Mouse (Mus musculus) embryonic facial prominence, embryonic 11.5 days (tissue): ENCODE measurements around the gene Iqcn. TPM values are rescaled to one million over a fixed set of nuclear protein-coding genes. Genes with fewer than 3 reads are reported as not detected.
A peak's percentile ranks its signal among the peaks of the same experiment; 100 is the strongest.

Experiments used
- ATAC-seq: fragments of 200-750 bp; cut with Nextera tagmentation; replicated peaks from 2 replicates; pipeline ENCODE4 v1.8.0; 2017; ENCODE audit warnings: low read depth; ENCODE audit not compliant: insufficient number of reproducible peaks, low FRiP score, low TSS enrichment
- DNase-seq: peaks from one replicate; pipeline ENCODE4 v3.0.0-alpha.2; 2015; ENCODE audit warnings: low spot score
- H3K27ac ChIP-seq: fragments of 300-500 bp; sonication (generic); replicated peaks from 2 replicates; pipeline ENCODE4 v1.5.1; 2014; ENCODE audit warnings: mild to moderate bottlenecking, low read depth, low read length, control low read depth
- H3K27me3 ChIP-seq: fragments of 300-500 bp; sonication (generic); 2 replicates; pipeline ENCODE4 v1.6.1; 2014; ENCODE audit warnings: mild to moderate bottlenecking, low read length, moderate library complexity, mixed read lengths; ENCODE audit not compliant: control insufficient read depth, insufficient read depth
- H3K36me3 ChIP-seq: fragments of 300-500 bp; sonication (generic); replicated peaks from 2 replicates; pipeline ENCODE4 v1.6.1; 2014; ENCODE audit warnings: low read depth, mild to moderate bottlenecking, low read length, moderate library complexity, mixed read lengths; ENCODE audit not compliant: control insufficient read depth, insufficient read depth
- H3K4me1 ChIP-seq: fragments of 300-500 bp; sonication (generic); 2 replicates; pipeline ENCODE4 v1.6.1; 2014; ENCODE audit warnings: low read length, mixed read lengths; ENCODE audit not compliant: control insufficient read depth, insufficient read depth
- H3K4me2 ChIP-seq: fragments of 300-500 bp; sonication (generic); 2 replicates; pipeline ENCODE4 v1.6.1; 2014; ENCODE audit warnings: low read depth, mild to moderate bottlenecking, control low read depth, low read length, moderate library complexity
- H3K4me3 ChIP-seq: fragments of 300-500 bp; sonication (generic); 2 replicates; pipeline ENCODE4 v1.5.1; 2014; ENCODE audit warnings: low read depth, low read length, control low read depth
- H3K9ac ChIP-seq: fragments of 300-500 bp; sonication (generic); replicated peaks from 2 replicates; pipeline ENCODE4 v1.6.1; 2014; ENCODE audit warnings: mild to moderate bottlenecking, control low read depth, low read length
- H3K9me3 ChIP-seq: fragments of 300-500 bp; sonication (generic); replicated peaks from 2 replicates; pipeline ENCODE4 v1.6.1; 2016; ENCODE audit warnings: mild to moderate bottlenecking, low read length, inconsistent platforms, mixed read lengths; ENCODE audit not compliant: control insufficient read depth
- WGBS: fragments of 180-500 bp; shearing (Covaris S2); extraction: QIAGEN DNeasy Blood & Tissue Kit; methylation state at CpG from one replicate; pipeline ENCODE4 v1.1.7; 2014; 5-methylcytosine and 5-hydroxymethylcytosine counted together
- polyA plus RNA-seq: library from polyadenylated mRNA; unstranded; fragments of >200 nt; fragmentation: Nextera tagmentation; extraction: Ambion mirVana; gene quantifications from 2 replicates; pipeline ENCODE4 v1.2.1, GENCODE M21; 2014

The Iqcn gene
- polyA plus RNA-seq, 1 experiment from 2014 or later = not detected

DNA sequence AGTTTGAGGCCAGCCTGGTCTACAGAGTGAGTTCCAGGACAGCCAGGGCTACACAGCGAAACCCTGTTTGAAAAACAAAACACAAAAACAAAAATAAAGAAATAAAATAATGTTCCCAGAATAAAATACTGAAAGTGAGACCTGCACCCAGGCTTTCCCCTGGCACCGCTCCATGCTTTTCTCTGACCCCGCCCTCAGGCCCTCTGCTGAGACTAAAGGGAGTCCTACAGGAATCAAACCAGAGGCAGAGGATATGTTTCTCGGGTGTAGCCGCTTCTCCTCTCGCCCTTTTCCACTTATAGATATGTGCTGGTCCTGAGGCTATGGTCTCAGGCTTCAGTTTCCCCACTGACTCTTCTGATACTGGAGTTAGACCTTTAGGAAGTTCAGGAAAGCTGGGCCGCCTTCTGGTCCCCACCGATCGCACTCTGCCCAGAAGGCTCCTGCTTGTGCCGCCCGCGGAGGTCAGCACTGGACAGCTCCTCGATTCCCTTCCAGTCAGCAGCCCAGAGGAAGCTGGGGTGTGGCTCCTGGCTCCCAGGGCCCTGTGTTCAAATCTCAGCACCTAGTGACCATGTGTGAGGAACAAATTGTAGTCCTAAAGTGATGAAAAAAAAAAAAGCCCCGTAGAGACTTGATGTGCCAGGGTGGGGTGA lies 22.7 kb downstream of the Iqcn start:
- Histone ChIP-seq H3K9me3 (no peaks in the 10 kb centered on the region), H3K9ac (no peak overlapping the region), H3K4me1 (peaks cover 2% of the 10 kb centered on the region; the same call in 1 of the 2 replicates), H3K27ac (no peak overlapping the region), H3K4me3 (no peak overlapping the region), H3K27me3 (peaks cover 18% of the 10 kb centered on the region), H3K4me2 (no peak overlapping the region), H3K36me3 (no peaks in the 10 kb centered on the region)
- ATAC-seq (no peak), DNase-seq (peak; percentile 61)
- WGBS = 26% methylated on average over 14 of the region's 14 CpGs

DNA sequence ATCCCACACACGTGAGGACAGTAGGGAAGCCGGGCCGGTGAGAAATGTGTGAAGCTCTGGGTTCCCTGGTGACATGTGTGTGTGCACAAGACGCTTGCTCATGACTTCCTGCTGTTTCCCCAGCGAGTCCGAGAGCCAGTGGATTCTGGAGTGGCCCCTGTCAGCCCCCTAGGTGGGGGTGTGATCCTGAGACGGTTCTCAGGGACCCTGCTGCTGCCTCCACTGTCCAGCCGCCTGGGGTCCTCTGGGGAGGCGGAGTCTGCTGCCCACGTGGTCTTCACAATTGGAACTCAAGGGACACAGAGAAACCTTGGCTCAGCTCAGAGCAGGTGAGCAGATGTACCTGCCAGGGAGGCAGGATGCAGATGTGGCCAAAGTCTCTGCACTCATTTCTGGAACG lies 23.5 kb downstream of the Iqcn start:
- WGBS = 43% methylated on average over 11 of the region's 11 CpGs
- Histone ChIP-seq H3K4me2 (no peak overlapping the region), H3K4me1 (peaks cover 2% of the 10 kb centered on the region; the same call in 1 of the 2 replicates), H3K9me3 (no peaks in the 10 kb centered on the region), H3K36me3 (no peaks in the 10 kb centered on the region), H3K4me3 (no peak overlapping the region), H3K27ac (no peak overlapping the region), H3K9ac (no peak overlapping the region), H3K27me3 (peaks cover 19% of the 10 kb centered on the region)
- no peak for ATAC-seq
- no peak for DNase-seq

DNA sequence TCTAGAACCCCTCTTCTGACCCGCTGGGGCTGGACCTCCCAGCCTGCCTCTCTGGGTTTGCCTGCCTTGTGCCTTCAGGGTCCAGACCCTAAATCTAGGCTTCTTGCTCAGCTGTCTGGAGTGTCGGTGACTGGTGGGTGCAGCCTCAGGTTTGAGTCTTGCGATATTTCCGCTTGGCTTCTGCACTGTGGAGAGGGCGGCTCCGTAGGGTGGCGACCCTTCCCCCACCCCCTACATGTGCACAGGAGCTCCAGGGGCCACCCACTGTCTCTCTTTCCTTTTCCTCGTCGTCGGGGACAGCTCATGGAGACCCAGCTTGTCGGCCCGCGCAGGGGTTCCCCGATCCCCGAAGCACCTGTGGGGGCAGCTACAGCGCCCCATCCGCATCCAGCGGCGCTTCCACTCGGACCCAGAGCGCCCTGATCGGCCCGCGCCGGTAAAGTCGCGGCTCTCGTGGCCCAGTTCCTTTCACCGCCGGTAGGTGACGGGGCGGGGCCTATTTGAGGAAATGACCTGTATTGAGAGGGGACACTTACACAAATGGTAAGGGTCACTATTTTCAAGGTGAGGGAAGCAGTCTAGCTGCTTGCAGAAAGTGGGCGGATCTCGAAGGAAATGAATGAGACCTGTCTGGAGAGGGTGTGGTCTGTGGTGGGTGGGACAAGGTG lies 26.7 kb downstream of the Iqcn start:
- H3K9ac ChIP-seq = peak overlapping the region; percentile 37; the same call in 1 of the 2 replicates
- no peak for DNase-seq
- ATAC-seq = no peak

DNA sequence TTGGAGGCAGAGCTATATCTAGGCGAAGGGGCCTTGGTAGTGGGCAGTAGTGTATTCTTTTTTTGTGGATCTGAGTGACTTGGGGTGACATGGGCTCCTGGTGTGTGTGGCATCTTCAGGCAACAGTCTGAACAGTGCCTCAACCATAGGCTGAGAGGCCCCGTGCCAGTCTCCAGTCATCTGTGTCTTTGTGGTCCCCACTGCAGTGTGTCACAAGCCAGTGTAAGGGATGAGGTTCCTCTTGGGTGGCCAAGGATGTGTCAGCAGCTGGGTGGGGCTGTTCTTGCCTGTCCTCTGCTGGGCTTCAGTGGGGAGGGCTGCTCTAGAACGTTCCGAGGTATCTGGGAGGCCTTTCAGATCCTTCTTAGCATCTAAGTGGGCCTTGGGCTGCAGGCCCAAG lies 27.7 kb downstream of the Iqcn start:
- Histone ChIP-seq H3K4me1 (peaks cover 2% of the 10 kb centered on the region; the same call in 1 of the 2 replicates), H3K9me3 (no peaks in the 10 kb centered on the region), H3K4me2 (no peak overlapping the region), H3K4me3 (no peak overlapping the region), H3K27me3 (peaks cover 19% of the 10 kb centered on the region), H3K9ac (no peak overlapping the region), H3K27ac (no peak overlapping the region), H3K36me3 (no peaks in the 10 kb centered on the region)
- DNase-seq (no peak), ATAC-seq (no peak)
- WGBS = 89% methylated on average over 4 of the region's 4 CpGs

More for the DNA sequence above, 26.7 kb downstream of the Iqcn start:
- Histone ChIP-seq H3K4me3 (0 out of 2 replicates have a peak overlapping the region, but pooled peaks have one; percentile 5), H3K27me3 (peaks cover 19% of the 10 kb centered on the region), H3K36me3 (no peaks in the 10 kb centered on the region), H3K4me1 (peaks cover 2% of the 10 kb centered on the region; the same call in 1 of the 2 replicates), H3K9me3 (no peaks in the 10 kb centered on the region), H3K27ac (no peak overlapping the region), H3K4me2 (peak overlapping the region; percentile 29)
- WGBS = 3% methylated on average over 34 of the region's 34 CpGs

DNA sequence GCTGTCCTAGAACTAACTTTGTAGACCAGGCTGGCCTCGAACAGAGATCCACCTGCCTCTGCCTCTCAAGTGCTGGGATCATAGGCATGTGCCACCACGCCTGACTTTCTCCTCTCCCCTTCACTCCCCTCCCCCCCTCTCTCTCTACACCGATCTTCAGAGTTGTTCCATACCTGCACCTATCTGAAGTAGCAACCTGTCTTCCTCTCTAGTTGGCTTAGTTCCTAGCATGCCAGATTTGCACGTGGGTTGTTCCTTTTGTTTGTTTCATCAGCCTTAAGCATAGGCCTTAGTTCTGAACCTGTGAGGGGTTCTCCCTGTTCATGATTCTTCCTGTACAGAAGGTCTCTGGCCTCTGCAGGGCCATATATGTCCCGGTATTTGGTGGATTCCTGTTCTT lies 34.4 kb downstream of the Iqcn start:
- Histone ChIP-seq H3K9me3 (no peaks in the 10 kb centered on the region), H3K4me1 (no peaks in the 10 kb centered on the region), H3K9ac (no peak overlapping the region), H3K27me3 (peaks cover 10% of the 10 kb centered on the region), H3K4me3 (no peak overlapping the region), H3K36me3 (no peaks in the 10 kb centered on the region), H3K27ac (no peak overlapping the region), H3K4me2 (no peak overlapping the region)
- DNase-seq (no peak), ATAC-seq (no peak)
- 66% methylated on average over 5 of the region's 5 CpGs for WGBS

DNA sequence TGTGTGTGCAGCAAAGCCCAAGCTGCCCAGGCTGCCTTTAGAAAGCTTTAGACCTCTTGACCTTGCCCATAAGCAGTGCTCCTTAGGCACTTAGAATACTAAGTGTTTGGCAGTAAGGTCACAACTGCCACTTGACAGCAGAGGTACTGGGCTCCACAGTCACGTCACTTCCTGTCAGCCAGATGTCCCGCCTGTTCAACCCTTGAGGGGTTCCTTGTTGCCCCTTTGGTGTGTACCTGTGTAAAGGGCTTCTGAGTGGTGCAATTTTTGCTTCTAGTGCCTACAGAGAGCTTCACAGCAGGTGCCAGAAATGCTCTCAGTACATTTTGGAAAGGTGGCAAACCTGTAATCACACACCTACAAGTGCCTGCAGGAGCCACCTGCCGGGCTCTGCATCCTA lies 35.0 kb downstream of the Iqcn start:
- Histone ChIP-seq H3K4me1 (peaks cover 4% of the 10 kb centered on the region), H3K4me3 (no peak overlapping the region), H3K4me2 (no peak overlapping the region), H3K9ac (no peak overlapping the region), H3K9me3 (no peaks in the 10 kb centered on the region), H3K27ac (no peak overlapping the region), H3K36me3 (no peaks in the 10 kb centered on the region), H3K27me3 (peaks cover 14% of the 10 kb centered on the region)
- DNase-seq = no peak
- ATAC-seq = no peak
- 61% methylated on average over 3 of the region's 3 CpGs for WGBS

DNA sequence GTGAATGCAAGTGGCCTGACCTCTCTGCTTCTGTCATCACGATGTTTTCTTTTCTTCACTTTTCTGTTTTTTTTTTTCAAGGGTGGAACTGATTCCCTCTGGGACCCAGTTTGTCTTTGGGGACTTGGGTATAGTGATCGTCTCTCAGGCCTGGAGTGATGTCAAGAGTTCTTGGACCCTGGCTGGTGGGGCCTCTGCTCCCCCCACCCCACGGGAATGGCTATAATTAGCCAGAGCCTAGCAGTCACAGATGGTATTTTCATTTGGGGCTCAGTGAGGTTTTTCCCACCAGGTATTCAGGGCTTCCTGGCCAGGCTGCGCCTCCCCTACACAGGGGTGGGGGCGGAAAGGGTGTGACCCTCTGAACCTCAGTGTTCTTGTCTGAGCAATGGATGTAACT lies 38.4 kb downstream of the Iqcn start:
- DNase-seq = no peak
- Histone ChIP-seq H3K4me3 (no peak overlapping the region), H3K27ac (no peak overlapping the region), H3K9me3 (no peaks in the 10 kb centered on the region), H3K4me2 (no peak overlapping the region), H3K27me3 (peaks cover 37% of the 10 kb centered on the region), H3K4me1 (peaks cover 9% of the 10 kb centered on the region), H3K9ac (no peak overlapping the region), H3K36me3 (no peaks in the 10 kb centered on the region)
- no peak for ATAC-seq
- WGBS = 50% methylated on average over 5 of the region's 5 CpGs

DNA sequence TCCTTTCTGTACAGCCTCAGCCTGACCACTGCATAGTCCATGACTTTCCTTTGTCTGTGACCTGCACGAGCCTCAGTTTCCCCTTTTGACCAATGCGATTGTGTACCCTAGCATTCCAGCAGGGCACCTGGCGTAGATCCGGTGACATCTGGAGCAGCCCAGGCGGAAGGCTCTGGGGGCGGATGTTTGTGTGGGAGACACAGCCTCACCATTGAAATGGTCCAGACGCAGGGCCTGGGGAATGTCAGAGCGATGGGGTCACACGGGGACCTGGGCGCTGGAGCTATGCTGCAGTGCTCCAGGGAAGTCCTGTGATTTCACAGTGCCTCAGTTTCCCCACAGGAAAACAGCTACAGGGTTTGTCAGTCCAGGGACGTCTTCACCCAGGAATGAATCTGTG lies 38.9 kb downstream of the Iqcn start:
- Histone ChIP-seq H3K9me3 (no peaks in the 10 kb centered on the region), H3K4me2 (no peak overlapping the region), H3K4me1 (peaks cover 9% of the 10 kb centered on the region), H3K4me3 (no peak overlapping the region), H3K9ac (no peak overlapping the region), H3K36me3 (no peaks in the 10 kb centered on the region), H3K27me3 (peaks cover 41% of the 10 kb centered on the region), H3K27ac (no peak overlapping the region)
- ATAC-seq = no peak
- 63% methylated on average over 11 of the region's 11 CpGs for WGBS
- no peak for DNase-seq
